Comparison of ENCODE assay signal across 14 mouse cellular contexts in genomic region chr2:157498529-157498928, GRCm38 (mm10).
DNase-seq lines count a peak whose midpoint lies in the region; ATAC-seq and TF ChIP-seq lines count a peak whose summit lies in the region.
"Had no signal": no experiment of that assay in that cellular context is flagged by ENCODE, and none has a peak within 500 bp of the region (broad histone marks: within the 10 kb centered on the region; RNA-seq: fewer than 3 reads in every experiment).

No protein-coding gene starts in this region.

- peak; percentile 87 for DNase-seq in brain, embryonic 14.5 days (ENCODE audit: low read depth)
- peak; percentile 54 for DNase-seq in embryonic facial prominence, embryonic 11.5 days (ENCODE audit: low spot score)
- DNase-seq in forebrain, postnatal 0 days, result no peak
- DNase-seq in adrenal gland, adult 18-20 months (ENCODE audit: low spot score in 2 of 2), result no peak
- DNase-seq in lung, adult 2 months, result no peak
- DNase-seq in adrenal gland, postnatal 4 days (ENCODE audit: low spot score in 2 of 2), result no peak
- no peak for DNase-seq in gastrocnemius, adult 8-10 months (ENCODE audit: low spot score in 2 of 2)
- DNase-seq: adrenal gland, postnatal 36 days; cerebellum, adult 11 months; right cerebral cortex, postnatal 25 days; thymus, adult 2 months had no signal

- no peak overlapping the region for H3K4me2 ChIP-seq in embryonic facial prominence, embryonic 11.5 days (ENCODE audit: low read depth, low read length)
- no peak overlapping the region for H3K4me2 ChIP-seq in forebrain, postnatal 0 days (ENCODE audit: low read depth)
- H3K4me2 ChIP-seq in limb, embryonic 12.5 days, result no peak overlapping the region
- H3K4me2 ChIP-seq: heart, embryonic 15.5 days had no signal

- no peaks in the 10 kb centered on the region for H3K27me3 ChIP-seq in embryonic facial prominence, embryonic 11.5 days (ENCODE audit: control insufficient read depth, insufficient read depth, low read length)
- H3K27me3 ChIP-seq in forebrain, postnatal 0 days (ENCODE audit: insufficient read depth, low read length), result no peaks in the 10 kb centered on the region
- H3K27me3 ChIP-seq in limb, embryonic 12.5 days, result no peaks in the 10 kb centered on the region

- no peak overlapping the region for H3K4me3 ChIP-seq in embryonic facial prominence, embryonic 11.5 days (ENCODE audit: low read depth, low read length)
- H3K4me3 ChIP-seq in forebrain, postnatal 0 days (ENCODE audit: low read depth, low read length), result no peak overlapping the region
- H3K4me3 ChIP-seq in limb, embryonic 12.5 days (replicated peaks), result no peak overlapping the region
- H3K4me3 ChIP-seq in lung, adult 2 months (replicated peaks; ENCODE audit: extremely low read depth, low read depth, low read length), result no peak overlapping the region
- H3K4me3 ChIP-seq: heart, embryonic 15.5 days; megakaryocyte, embryonic 14.5 days had no signal

- no peaks in the 10 kb centered on the region for H3K9me3 ChIP-seq in embryonic facial prominence, embryonic 11.5 days (replicated peaks; ENCODE audit: control insufficient read depth, low read length)
- H3K9me3 ChIP-seq in forebrain, postnatal 0 days (ENCODE audit: low read length), result no peaks in the 10 kb centered on the region
- no peaks in the 10 kb centered on the region for H3K9me3 ChIP-seq in limb, embryonic 12.5 days
- H3K9me3 ChIP-seq: heart, embryonic 15.5 days; megakaryocyte, embryonic 14.5 days had no signal

- H3K4me1 ChIP-seq in embryonic facial prominence, embryonic 11.5 days (ENCODE audit: control insufficient read depth, insufficient read depth, low read length), result no peaks in the 10 kb centered on the region
- peaks cover 10% of the 10 kb centered on the region for H3K4me1 ChIP-seq in forebrain, postnatal 0 days (ENCODE audit: insufficient read depth)
- peaks cover 18% of the 10 kb centered on the region; the same call in 1 of the 2 replicates for H3K4me1 ChIP-seq in limb, embryonic 12.5 days (replicated peaks)
- no peaks in the 10 kb centered on the region for H3K4me1 ChIP-seq in lung, adult 2 months (ENCODE audit: control insufficient read depth, insufficient read depth, low read length)
- H3K4me1 ChIP-seq: heart, embryonic 15.5 days had no signal

- H3K27ac ChIP-seq in embryonic facial prominence, embryonic 11.5 days (replicated peaks; ENCODE audit: low read depth, low read length), result no peak overlapping the region
- H3K27ac ChIP-seq in forebrain, postnatal 0 days (ENCODE audit: low read depth, low read length), result peak overlapping the region; percentile 64
- no peak overlapping the region for H3K27ac ChIP-seq in limb, embryonic 12.5 days
- H3K27ac ChIP-seq: heart, embryonic 15.5 days had no signal

- no peak overlapping the region for H3K9ac ChIP-seq in embryonic facial prominence, embryonic 11.5 days (replicated peaks; ENCODE audit: low read length)
- no peak overlapping the region for H3K9ac ChIP-seq in forebrain, postnatal 0 days
- 0 out of 2 replicates have a peak overlapping the region, but pooled peaks have one; percentile 27 for H3K9ac ChIP-seq in limb, embryonic 12.5 days (replicated peaks)
- H3K9ac ChIP-seq: heart, embryonic 15.5 days had no signal

- 33% methylated on average over 4 of the region's 4 CpGs for WGBS in embryonic facial prominence, embryonic 11.5 days
- WGBS in forebrain, postnatal 0 days, result 9% methylated on average over 4 of the region's 4 CpGs
- WGBS in limb, embryonic 12.5 days, result 58% methylated on average over 4 of the region's 4 CpGs
- WGBS in lung, adult 2 months, result 44% methylated on average over 4 of the region's 4 CpGs

- TF ChIP-seq POLR2A in brain, embryonic 14.5 days (IDR thresholded peaks at IDR 0.05; ENCODE audit: borderline replicate concordance, extremely low read depth, insufficient read depth, insufficient read length, poor library complexity, severe bottlenecking), result no peak
- TF ChIP-seq POLR2A in lung, adult 2 months (IDR thresholded peaks at IDR 0.05; ENCODE audit: borderline replicate concordance, extremely low read depth, low read depth, low read length), result no peak

- H3K36me3 ChIP-seq in embryonic facial prominence, embryonic 11.5 days (replicated peaks; ENCODE audit: control insufficient read depth, insufficient read depth, low read depth, low read length), result no peaks in the 10 kb centered on the region
- H3K36me3 ChIP-seq in forebrain, postnatal 0 days (ENCODE audit: insufficient read depth), result no peaks in the 10 kb centered on the region
- no peaks in the 10 kb centered on the region for H3K36me3 ChIP-seq in limb, embryonic 12.5 days
- H3K36me3 ChIP-seq: heart, embryonic 15.5 days had no signal

- peak; percentile 79 for ATAC-seq in embryonic facial prominence, embryonic 11.5 days (replicated peaks; ENCODE audit: insufficient number of reproducible peaks, low FRiP score, low TSS enrichment, low read depth)
- ATAC-seq in forebrain, postnatal 0 days, result peak; percentile 86
- ATAC-seq in limb, embryonic 12.5 days (ENCODE audit: insufficient number of reproducible peaks, insufficient read depth, low FRiP score, low TSS enrichment, low read depth), result no peak

- TF ChIP-seq CTCF in brain, embryonic 14.5 days (IDR thresholded peaks at IDR 0.05; ENCODE audit: borderline replicate concordance, extremely low read depth, insufficient read depth, insufficient read length), result no peak
- no peak for TF ChIP-seq CTCF in forebrain, postnatal 0 days (IDR thresholded peaks at IDR 0.05; ENCODE audit: low read depth)
- no peak for TF ChIP-seq CTCF in lung, adult 2 months (IDR thresholded peaks at IDR 0.05; ENCODE audit: insufficient read depth, low read length)

Comparison
In these comparisons a context has a peak if more than half of its experiments do, and no peak if none do; other contexts are left out.
1. DNase-seq: peak in brain, embryonic 14.5 days (single experiment) and embryonic facial prominence, embryonic 11.5 days (single experiment); none in forebrain, postnatal 0 days (single experiment), adrenal gland, adult 18-20 months (0 of 2), lung, adult 2 months (single experiment), adrenal gland, postnatal 4 days (0 of 2) and gastrocnemius, adult 8-10 months (0 of 2).